Mouse (Mus musculus) stomach, postnatal 0 days (tissue): Measurements from ENCODE around the gene Opa1.

Experiments used
- CTCF ChIP-seq: IDR thresholded peaks from 2 replicates; pipeline ENCODE4 v1.5.1; 2016; ENCODE audit warnings: antibody characterized with exemption, low read depth, mild to moderate bottlenecking, moderate library complexity
- EP300 ChIP-seq: optimal IDR thresholded peaks from 2 replicates; pipeline ENCODE3; 2016; ENCODE audit warnings: antibody characterized with exemption

DNA sequence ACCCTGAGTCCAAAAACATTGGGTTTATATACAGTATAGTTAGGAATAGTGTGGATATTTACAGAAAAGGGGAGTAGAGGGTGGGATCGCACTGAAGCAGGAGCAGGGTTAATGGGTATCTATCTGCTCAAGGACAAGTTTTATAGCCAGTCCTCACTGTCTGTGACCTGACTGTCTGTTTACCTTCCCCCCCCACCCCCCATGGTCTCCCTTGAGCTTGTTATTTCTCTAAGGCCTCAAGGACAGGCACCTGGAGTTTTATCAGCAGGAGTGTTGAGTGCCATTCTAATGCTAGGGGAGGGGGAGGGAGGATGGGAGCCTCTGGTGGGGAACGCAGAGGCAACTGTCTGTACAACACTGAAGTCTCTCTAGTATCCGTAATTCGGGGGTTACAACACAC lies 85.3 kb downstream of the Opa1 start:
- TF ChIP-seq CTCF (no peak), EP300 (no peak)
